Mouse (Mus musculus) right cerebral cortex, postnatal 10 days (tissue): ENCODE measurements around the gene Tgfbr1.
A peak's percentile ranks its signal among the peaks of the same experiment; 100 is the strongest.
"Not testable (repeated sequence)": the region's sequence is repeated elsewhere in the genome, so short reads cannot be mapped to it uniquely, and the experiment has no call there.

Source experiments
- DNase-seq, 2 experiments: peaks; one replicate each; pipeline ENCODE4 v3.0.0; 2021; ENCODE audit warnings: low spot score in 2 of 2

Tgfbr1 gene

DNA sequence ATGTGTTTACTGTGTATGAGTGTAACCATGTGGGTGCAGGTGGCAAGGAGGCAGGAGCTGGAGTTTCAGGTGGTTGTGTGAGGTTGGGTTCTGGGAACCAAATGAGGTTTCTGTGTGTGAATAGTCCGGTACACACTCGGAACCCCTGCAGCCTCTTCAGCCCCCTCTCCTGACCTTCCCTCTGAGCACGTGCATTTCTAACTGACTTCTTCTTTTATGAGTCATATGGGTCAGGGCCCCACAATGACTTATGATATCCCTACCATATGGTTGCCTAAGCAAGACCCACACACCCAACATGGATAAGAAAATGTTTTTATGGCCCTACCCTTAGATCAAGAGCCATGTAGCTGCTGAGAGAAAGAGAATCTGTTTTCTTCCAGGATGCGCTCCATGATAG, 6.0 kb upstream of the Tgfbr1 start:
- no peak for DNase-seq

DNA sequence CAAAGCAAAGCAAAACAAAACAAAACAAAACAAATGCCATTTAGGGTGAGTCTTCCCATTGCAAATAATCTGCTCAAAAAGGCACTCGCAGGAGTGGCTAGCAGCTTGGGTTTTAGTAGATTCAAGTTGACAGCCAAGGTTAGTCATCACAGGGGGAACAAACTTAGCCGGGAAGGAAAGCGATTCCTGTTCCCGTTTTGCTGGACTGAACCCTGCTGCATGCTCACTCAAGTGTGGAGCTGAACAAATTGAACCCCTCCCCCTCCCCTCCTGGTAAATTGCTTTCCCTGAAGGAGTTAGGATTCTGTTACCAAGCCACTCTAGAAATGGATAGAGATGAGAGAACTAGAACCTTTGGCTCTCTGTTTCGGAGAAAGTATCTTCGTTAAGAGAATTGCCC, 3.3 kb upstream of the Tgfbr1 start:
- DNase-seq: no peak

DNA sequence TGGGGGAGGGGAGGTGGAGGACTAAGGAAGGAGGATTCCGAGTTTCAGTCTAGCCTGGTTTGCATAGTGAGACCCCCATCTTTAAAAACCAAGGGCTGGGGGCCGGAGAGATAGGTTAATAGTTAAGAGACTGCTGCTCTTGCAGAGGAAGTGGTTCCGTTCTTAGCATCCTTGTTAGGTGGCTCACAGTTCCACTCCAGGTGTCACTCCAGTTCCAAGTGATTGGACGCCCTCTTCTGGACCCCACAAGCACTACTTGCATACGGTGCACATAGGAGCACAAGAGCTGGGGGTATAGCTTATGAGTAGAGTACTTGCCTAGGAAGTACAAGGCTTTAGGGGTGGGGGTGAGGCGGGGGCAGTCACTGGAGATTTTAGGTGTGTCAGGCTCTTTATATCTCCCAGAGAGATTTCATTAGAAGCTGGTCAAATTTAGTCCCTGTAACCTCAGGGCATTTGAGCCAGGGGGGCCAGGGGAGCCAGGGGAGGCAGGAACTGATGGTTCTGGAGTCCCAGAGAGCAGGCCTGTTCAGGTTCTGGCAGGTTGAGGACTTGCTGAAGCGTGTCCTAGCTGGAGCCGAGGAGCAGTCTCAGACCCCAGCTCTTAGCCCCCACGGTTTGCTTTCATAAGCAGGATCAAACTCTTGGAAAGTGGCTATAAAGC, 1.5 kb upstream of the Tgfbr1 start:
- DNase-seq: peak; percentile 46 to 56

DNA sequence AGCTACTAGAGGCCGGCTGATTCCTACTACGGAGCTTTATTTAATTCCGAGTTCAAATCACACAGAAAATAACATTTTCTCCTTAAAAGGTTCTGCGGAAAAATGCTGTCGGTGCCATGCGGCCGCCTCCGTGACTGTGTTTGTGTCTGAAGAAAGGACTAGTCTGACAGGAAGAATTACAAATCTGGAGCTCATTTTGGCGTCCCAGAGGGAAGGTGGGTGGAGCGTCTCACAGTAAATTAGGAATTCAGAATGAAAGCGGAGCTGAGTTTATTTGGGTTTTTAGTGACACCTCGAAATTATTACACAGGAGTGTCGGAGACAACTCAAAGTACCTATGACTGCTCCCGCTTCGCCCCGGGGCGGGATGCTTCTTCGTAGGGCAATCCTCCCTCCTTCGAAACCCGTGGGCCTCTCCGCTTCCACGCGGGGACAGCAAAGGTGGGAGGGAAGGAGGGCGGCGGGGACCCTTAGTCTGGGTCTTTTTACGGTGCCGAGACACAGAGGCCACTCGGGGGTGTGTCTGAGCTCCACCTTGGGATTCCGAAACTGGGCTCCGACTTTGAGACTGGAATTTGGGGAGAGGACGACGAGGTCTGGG, 861 bp upstream of the Tgfbr1 start:
- peak; percentile 79 to 86 for DNase-seq

DNA sequence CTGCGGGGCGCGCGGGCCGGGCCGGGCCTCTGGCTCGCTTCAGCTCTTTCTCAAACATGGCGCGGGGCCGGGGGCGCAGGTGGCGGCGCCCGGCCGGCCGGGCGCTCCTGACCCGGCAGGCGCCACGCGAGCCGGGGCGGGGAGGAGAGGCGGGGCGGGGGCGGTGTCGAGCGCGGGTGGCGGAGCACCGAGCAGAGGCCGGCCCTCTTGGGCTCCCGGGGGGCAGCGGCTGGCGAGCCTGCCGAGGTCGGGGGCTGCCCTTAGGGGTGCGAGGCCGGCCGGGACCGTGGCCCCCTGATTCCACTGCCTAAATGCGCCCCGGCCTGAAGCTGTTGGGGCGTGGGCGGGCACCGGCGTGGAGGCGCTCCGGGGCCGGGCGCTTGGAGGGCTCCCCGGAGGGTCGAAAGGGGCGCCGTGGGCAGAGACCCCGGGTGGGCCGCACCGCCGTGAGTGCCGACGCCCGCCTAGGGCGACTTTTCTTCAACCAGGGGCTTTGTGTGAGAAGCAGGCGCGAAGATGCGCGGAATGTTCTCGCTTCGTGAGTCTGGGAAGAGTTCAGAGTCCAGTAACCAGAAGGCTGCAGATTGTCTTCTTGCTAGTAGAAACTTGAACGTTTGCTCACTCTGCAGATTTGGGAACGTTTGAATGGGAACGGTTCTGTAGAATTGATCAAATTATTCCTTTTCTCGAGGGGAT, 542 bp downstream of the Tgfbr1 start:
- peak; percentile 57 to 58 for DNase-seq

DNA sequence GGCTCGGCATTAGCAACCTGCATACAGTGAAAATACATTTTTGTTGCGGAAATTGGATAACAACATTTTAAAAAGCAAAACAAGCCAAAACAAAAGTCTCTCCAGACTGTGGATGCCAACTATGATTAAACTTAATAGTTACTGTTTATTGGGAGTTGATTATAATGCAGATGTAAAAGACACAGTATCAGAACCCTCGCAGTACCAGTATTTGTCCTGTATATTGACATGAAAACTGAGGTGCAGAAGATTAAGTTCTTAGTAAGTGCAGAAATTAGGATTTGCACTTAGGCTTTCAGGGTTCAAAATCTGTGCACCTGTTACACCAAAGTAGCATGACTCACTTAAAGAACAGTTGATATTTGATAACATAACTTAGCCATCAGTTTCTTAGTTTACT, 1.3 kb downstream of the Tgfbr1 start:
- no peak for DNase-seq

DNA sequence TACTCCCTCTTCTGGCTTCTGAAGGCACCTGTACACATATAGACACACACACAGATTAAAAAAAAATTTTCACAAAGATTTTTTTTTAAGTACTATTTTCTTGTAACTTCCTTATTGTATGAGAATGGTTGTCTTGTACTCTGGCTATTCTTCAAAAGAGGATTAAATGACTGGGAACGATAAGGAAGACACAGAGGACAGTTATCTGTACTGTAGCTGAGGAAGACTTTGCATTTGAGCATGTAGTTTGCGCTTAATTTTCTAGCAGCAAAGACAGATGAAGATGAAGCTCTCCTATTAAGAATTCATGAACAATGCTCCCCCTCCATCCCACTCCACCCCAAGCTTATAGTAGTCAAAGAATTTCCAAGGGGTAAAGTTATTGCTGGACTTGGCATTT, 9.6 kb downstream of the Tgfbr1 start:
- no peak for DNase-seq

DNA sequence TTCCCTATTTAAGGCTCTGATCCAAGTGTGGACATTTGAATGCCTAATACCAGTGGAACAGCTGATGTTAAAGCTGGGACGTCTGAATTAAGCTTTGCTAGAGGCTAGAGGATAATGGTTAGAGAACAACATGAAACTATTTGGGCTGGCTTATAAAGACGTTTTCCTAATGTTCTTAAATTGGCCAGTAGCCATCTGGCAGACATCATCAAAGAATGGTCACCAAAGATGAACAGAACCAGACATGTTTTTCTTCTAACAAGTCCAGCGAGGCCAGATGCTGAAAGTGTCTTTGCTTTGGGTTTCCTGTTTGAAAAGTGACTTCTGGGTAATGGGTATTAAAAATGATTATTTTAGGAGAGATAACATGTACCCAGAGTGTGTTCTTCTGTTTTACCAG, 10.1 kb downstream of the Tgfbr1 start:
- no peak for DNase-seq

DNA sequence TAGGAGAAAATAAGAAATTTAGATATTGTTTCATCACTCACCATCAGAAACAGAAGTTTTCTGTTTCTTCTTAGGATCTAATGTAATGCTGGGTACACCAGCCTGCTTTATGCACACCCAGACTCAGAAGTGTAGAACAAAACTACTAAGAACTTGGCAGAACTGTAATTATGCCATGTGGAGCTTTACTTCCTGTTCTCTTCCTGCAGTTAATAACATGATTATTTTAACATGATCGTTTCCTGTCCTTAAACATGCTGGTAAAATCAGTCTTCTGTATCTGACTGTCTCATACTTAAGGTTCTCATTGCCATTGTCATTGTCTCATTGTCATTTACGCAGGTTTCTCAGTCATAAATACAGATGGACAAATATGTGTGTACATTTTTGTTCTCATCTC, 15.7 kb downstream of the Tgfbr1 start:
- DNase-seq: no peak

DNA sequence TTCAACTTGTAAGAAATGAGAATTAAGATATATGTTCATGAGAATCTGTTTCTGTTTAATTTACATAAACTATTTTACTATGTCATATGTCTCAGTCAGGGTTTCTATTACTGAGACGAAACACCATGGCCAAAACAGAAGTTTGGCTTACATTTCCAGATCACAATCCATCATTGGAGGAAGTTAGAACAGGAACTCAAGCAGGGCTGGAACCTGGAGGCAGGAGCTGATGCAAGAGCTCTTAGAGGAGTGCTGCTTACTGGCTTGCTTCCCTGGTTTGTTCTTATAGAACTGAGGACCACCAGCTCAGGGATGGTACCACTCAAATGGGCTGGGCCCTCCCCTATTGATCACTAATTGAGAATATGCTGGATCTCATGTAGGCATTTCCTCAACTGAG, 25.7 kb downstream of the Tgfbr1 start:
- no peak for DNase-seq

DNA sequence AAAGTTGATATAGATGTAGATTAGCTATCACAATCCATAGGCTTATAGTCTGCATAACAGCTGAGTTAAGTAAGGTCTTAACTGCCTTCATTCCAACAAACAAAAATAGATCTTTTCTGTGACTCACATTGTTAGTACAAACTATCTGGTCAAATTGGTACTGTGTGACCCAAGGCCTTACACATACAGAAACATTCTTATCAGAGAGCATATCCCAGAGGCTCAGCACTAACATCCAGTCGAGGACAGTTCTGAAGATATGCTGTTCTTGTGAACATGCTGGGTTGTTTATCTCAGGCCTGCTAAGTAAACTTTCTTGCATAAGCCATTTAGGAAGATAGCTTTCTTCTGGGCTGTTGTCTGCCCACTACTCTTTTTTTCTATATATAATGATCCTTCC, 29.4 kb downstream of the Tgfbr1 start:
- DNase-seq: no peak

DNA sequence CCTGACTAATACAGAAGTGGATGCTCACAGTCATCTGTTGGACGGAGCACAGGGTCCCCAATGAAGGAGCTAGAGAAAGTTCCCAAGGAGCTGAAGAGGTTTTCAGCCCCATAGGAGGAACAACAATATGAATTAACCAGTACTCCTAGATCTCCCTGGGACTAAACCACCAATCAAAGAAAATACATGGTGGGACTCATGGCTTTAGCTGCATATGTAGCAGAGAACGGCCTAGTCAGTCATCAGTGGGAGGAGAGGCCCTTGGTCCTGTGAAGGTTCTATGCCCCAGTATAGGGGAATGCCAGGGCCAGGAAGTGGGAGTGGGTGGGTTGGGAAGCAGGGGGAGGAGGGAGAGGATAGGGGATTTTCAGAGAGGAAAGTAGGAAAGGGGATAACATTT, 38.9 kb downstream of the Tgfbr1 start:
- not testable (repeated sequence) for DNase-seq

DNA sequence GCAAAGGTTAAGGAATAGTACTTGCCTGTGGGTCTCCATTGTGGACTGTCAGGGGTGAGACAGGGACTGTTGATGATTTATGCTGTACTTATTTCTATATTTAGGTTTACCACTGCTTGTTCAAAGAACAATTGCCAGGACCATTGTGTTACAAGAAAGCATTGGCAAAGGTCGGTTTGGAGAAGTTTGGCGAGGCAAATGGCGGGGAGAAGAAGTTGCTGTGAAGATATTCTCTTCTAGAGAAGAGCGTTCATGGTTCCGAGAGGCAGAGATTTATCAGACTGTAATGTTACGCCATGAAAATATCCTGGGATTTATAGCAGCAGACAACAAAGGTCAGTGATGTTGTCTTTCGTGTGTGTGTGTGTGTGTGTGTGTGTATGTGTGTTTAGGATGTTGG, 43.2 kb downstream of the Tgfbr1 start:
- no peak for DNase-seq

DNA sequence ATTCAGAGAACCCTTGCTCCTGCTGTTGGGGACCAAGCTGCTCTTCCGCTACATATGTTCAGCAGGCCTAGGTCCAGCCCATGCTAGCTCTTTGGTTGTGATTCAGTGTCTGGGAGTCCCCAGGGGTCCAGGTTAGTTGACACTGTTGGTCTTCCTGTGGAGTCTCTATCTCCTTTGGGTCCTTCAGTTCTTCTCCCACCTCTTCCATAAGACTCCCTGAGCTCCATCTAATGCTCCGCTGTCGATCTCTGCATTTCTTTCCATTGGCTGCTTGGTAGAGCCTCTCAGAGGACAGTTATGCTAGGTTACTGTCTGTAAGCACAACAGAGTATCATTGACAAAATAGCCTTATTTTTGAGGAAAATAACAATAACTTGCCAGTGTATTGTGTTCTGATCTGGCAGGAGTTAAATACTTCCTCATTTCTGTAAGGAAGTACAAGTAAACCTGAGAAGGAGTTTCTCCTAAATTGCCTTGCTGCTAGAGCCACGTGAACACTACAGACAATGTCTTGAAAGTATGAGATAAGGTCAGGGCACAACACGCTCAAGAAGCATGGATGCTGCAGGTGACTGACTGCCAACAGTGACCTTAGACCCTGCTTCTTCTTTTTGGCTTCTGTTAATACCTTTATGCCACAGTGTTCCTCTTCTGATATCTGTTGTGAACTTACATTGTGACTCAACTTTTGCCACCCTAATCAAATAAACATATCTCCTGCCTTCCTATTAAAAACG, 45.1 kb downstream of the Tgfbr1 start:
- DNase-seq: no peak

DNA sequence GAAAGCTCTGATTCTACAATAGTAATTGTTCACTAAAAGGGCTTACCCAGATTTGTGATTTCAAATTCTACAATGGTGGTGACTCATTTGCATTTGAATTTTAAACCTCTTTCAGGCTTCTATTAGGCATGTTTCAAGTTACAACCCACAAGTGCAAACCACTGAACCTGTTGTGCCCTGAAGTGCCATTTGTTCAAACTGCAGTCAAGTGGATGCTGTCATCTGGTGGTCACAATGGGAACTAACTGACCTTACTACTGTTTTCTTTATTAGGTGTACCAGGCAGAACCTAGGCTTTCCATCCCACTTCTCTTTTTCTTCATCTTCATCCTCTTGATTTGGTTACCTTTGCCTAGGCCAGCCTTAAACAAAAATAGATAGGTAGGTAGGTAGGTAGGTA, 46.8 kb downstream of the Tgfbr1 start:
- no peak for DNase-seq

DNA sequence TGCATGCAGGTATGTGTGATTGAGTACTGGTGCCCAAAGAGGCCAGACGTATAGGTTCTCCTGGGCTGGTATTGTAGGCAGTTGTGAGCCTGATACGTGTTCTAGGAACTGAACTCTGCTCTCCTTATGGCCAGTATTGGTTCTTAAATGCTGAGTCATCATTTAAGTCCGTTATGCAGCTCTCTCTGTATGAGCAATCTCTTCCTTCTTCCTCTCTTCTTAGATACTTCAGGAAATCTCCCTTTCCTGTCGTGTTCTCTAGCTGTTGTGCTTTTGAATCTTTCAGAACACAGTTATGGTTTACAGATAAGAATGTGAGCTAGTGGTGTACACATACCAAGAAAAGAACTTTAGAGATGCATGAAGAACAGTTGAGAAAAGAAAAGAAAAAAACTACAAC, 47.3 kb downstream of the Tgfbr1 start:
- no peak for DNase-seq

DNA sequence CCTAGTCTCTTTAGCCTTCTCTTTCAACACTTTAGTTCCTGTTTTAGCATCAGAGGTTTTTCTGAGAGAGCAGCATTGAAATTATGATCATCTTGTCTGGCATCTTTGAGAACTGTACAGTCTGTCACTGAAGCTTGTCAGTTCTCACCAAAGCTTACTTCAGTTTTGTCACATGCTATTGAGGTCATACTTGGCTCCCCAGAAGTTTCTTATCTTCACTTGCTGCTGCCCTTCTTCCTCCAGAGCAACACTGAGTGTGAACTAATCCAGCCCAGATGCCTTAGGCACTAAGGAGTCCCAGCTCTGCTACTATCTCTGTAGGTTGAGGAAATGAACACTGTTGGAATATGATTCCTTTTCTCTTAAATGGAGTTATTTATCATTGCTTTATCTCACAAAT, 49.2 kb downstream of the Tgfbr1 start:
- no peak for DNase-seq

DNA sequence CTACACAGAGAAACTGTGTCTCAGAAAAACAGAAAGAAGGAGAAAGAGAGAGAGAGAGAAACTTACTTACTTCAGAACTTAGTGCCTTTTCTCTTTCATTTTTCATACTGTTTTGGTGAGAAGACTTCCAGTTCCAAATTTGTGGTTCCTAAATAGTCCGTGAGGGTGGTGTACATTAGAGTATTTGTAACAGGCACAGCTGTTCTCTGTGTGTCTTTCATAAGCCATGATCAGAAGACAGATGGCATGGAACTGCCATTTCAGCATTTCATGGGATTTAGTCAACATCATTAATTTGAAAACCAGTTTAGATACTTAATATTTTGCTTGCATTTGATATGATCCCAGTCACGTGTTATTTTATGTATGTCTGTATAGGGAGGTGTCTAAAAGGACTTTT, 51.5 kb downstream of the Tgfbr1 start:
- DNase-seq: no peak

DNA sequence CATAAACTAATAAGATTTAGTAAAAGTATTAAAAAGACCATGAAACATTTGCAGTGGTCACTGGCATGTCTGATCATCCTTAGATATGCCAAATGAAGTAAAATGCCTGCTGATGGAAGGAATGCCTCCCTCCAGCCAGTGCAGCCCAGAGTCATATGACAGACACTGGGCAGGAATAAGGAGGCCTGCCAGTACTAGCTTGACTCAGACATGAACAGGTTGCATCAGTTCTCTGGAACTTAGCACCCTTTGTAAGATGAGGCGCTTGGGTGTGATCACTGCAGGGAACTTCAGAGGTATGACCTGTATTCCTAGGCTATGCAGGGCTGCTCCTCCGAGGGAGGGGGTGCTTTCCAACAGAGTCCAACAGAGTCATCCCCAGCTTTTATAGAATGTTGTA, 54.1 kb downstream of the Tgfbr1 start:
- no peak for DNase-seq

DNA sequence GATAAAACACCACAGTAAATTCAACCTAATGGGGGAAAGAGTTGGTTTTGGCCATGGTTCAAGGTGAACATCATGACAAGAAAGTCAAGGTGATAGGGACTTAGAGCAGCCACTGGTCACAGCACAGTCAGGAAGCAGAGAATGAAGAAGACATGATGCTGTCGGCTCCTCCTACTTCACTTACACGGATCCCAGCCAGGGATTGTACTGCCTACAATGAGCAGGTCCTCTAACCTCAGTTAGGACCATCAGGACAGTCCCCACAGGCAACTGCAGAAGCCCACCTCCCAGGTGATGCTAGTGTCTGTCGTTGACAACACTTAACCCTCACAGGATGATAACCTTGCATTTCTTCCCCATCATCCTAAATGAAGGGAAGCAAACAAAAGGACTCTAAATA, 64.8 kb downstream of the Tgfbr1 start:
- no peak for DNase-seq

DNA sequence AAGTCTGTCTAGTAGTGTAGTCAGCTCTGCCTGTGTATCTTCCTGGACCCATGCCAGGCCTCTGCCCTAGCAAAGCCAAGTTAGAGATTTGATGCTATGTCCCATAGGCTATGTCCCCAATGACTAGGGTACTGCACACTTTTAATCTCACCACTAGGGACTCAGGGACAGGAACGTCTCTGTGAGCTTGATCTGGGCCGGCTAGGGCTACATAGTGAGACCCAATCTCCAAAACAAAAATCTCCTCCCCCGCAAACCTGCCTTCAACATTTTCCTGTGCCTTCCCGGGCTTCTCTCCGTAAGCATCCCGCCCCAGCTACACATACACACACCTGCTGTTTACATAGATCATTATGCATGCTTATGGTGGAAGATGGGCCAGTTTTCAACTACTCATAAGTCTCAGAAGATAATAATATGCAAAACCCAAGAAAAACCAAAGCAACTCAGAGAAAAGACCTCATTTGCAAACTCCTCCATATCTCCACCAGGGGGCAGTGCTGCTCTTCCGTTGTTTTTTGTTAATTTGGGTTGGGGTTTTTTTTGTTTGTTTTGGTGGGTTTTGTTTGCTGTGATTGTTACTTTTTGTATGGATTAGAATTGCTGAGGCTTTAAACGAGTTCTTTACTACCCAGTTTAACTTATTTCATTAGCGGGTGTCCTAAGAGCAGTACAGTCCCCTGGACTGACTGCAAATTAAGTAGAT, 66.4 kb downstream of the Tgfbr1 start:
- DNase-seq: peak in 1 of 2 experiments; percentile 43

DNA sequence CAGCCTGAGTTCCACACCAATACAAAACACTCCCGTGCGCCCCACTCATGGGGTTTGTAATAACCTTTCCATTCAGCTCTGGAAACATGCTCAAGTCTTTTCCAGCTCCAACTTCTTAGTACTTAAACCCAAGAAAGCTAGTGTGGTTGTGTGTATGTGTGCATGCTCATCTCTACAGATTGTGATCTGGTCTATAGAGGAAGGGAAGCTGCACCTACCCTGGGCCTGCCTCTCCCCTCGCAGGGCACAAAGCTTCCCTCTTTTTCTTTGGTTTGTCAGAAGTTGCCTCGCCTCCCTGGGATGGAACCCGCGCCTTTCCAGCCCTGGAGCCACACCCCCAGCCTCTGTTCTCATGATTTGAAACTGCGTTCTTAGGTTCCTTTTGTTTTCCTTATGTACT, 67.2 kb downstream of the Tgfbr1 start:
- no peak for DNase-seq
